In the genomic region with DNA sequence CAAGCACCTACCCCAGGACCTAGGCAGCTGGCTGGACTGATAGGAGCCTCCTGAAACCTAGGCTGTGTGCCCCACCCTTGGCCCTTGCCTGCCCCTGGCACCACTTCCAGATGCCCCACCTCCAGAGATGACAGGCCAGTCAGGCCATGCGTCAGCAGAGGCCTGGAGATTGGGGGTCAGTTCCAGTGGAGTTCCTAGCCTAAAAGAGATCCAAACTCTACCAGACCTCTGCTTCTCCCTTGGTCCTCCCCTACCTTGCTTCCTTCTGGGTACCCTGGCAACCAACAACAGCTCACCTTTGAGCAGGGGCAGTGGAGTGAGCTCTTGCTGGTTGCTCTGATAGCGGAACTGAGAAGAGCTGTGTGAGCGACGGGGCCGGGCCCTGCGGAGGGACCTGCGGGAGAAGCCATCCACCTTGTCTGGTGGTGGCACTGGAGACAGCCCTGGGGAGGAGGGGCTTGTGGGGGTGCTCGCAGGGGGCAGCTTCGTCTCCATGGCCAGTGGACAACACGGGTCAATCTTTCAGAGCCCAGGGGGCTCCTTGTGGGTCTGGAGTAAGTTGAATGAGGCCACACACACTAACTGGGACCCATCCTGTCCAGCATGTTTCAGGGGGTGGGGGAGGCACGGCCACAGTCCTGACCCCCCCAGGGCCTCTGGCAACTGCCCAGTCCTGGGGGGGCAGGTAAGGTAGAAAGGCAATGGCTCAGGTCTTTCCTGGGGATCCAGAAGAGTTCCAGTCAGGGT, we compare ENCODE assay signal across 8 mouse cellular contexts. TPM values are rescaled to one million over a fixed set of nuclear protein-coding genes. Genes with fewer than 3 reads are reported as not detected.
DNase-seq lines count a peak whose midpoint lies in the region; ATAC-seq lines count a peak whose summit lies in the region.

No protein-coding gene starts in this region.

- H3K9ac ChIP-seq in embryonic facial prominence, embryonic 15.5 days = 0 out of 2 replicates have a peak overlapping the region, but pooled peaks have one; percentile 73
- peak overlapping the region; percentile 80 for H3K9ac ChIP-seq in hindbrain, embryonic 16.5 days (ENCODE audit: low read depth, low read length)

- peaks cover 17% of the 10 kb centered on the region for H3K4me1 ChIP-seq in embryonic facial prominence, embryonic 15.5 days
- H3K4me1 ChIP-seq in hindbrain, embryonic 16.5 days (ENCODE audit: control insufficient read depth, insufficient read depth, low read depth, low read length) = peaks cover 16% of the 10 kb centered on the region

- DNase-seq in lung, adult 18-20 months = peak; percentile 57 to 63
- no peak for DNase-seq in lung, postnatal 25 days (ENCODE audit: low spot score)
- DNase-seq in thymus, postnatal 0 days (ENCODE audit: low spot score) = no peak
- DNase-seq in thymus, postnatal 25 days = no peak
- DNase-seq in frontal cortex, adult 2 months (ENCODE audit: extremely low spot score in 1 of 2, low spot score in 1 of 2) = no peak

- ATAC-seq in embryonic facial prominence, embryonic 15.5 days (ENCODE audit: insufficient number of reproducible peaks, low FRiP score, low TSS enrichment, low read depth) = no peak
- no peak for ATAC-seq in hindbrain, embryonic 16.5 days

- H3K79me2 ChIP-seq in macrophage (ENCODE audit: inconsistent target) = no peaks in the 10 kb centered on the region

- peaks cover 39% of the 10 kb centered on the region for H3K36me3 ChIP-seq in embryonic facial prominence, embryonic 15.5 days
- H3K36me3 ChIP-seq in hindbrain, embryonic 16.5 days (ENCODE audit: control insufficient read depth, insufficient read depth, low read length) = peaks cover 22% of the 10 kb centered on the region
- H3K36me3 ChIP-seq in macrophage (ENCODE audit: inconsistent target) = peaks cover 28% of the 10 kb centered on the region; the same call in 1 of the 2 replicates

- WGBS in embryonic facial prominence, embryonic 15.5 days = 68% methylated on average over 11 of the region's 11 CpGs
- WGBS in hindbrain, embryonic 16.5 days = 69% methylated on average over 10 of the region's 11 CpGs
- 92% methylated on average over 10 of the region's 11 CpGs for WGBS in macrophage (ENCODE audit: missing documents)

- H3K9me3 ChIP-seq in embryonic facial prominence, embryonic 15.5 days (replicated peaks) = no peaks in the 10 kb centered on the region
- H3K9me3 ChIP-seq in hindbrain, embryonic 16.5 days (ENCODE audit: control insufficient read depth, low read length) = no peaks in the 10 kb centered on the region

- H3K4me2 ChIP-seq in embryonic facial prominence, embryonic 15.5 days (replicated peaks) = peak overlapping the region; percentile 83
- H3K4me2 ChIP-seq in hindbrain, embryonic 16.5 days (ENCODE audit: low read length) = peak overlapping the region; percentile 78

- no peak overlapping the region for H3K27ac ChIP-seq in embryonic facial prominence, embryonic 15.5 days (replicated peaks)
- no peak overlapping the region for H3K27ac ChIP-seq in hindbrain, embryonic 16.5 days (ENCODE audit: low read depth, low read length)
- H3K27ac ChIP-seq in macrophage = no peak overlapping the region

- peak overlapping the region; percentile 82 for H3K4me3 ChIP-seq in embryonic facial prominence, embryonic 15.5 days (replicated peaks)
- H3K4me3 ChIP-seq in hindbrain, embryonic 16.5 days (ENCODE audit: low read length) = peak overlapping the region; percentile 61
- H3K4me3 ChIP-seq in macrophage (ENCODE audit: inconsistent target) = peak overlapping the region; percentile 57

- no peaks in the 10 kb centered on the region for H3K27me3 ChIP-seq in embryonic facial prominence, embryonic 15.5 days
- no peaks in the 10 kb centered on the region for H3K27me3 ChIP-seq in hindbrain, embryonic 16.5 days (replicated peaks; ENCODE audit: control insufficient read depth, insufficient read depth, low read length)

RNA-seq across cellular contexts. Expression of a gene that starts 1.2 kb away (rescaled TPM):
- polyA plus RNA-seq in embryonic facial prominence, embryonic 15.5 days (2015; fragmentation: Nextera tagmentation; extraction: Ambion mirVana) = 39.2 and 39.7 TPM in 2 replicates
- polyA plus RNA-seq in hindbrain, embryonic 16.5 days (2015; fragmentation: Nextera tagmentation; extraction: Ambion mirVana) = 161 and 167 TPM in 2 replicates
- 10 to 100 TPM; 11.5 to 64.1 (median 27.1) TPM for total RNA-seq in macrophage (2018; cell fraction: chromatin; rRNA removed)
- 10 to 100 TPM; 12.1 to 21.9 (median 17.3) TPM for total RNA-seq in macrophage (2018; cell fraction: cytosol; rRNA removed)
- 10 to 100 TPM in 25 of 26 experiments, 1 to 10 TPM in 1; 9.2 to 51.7 (median 18.5) TPM for total RNA-seq in macrophage (2018; cell fraction: nucleus; rRNA removed)
- 11.2 to 16.0 TPM (median 14.6 TPM) in 3 replicates for polyA plus RNA-seq in macrophage (2018)
- 8.9 TPM in 2 replicates for polyA plus RNA-seq in thymus, postnatal 0 days (2015; fragmentation: Nextera tagmentation; extraction: Ambion mirVana)
- polyA plus RNA-seq in frontal cortex, adult 2 months (2012; rRNA removed) = 137 and 141 TPM in 2 replicates

RNA-seq across cellular contexts. Expression of a gene that starts 7.0 kb away (rescaled TPM):
- polyA plus RNA-seq in embryonic facial prominence, embryonic 15.5 days (2015; fragmentation: Nextera tagmentation; extraction: Ambion mirVana) = 10.3 and 11.0 TPM in 2 replicates
- 11.7 and 16.7 TPM in 2 replicates for polyA plus RNA-seq in hindbrain, embryonic 16.5 days (2015; fragmentation: Nextera tagmentation; extraction: Ambion mirVana)
- total RNA-seq in macrophage (2018; cell fraction: chromatin; rRNA removed) = 100 to 1,000 TPM in 4 of 26 experiments, 10 to 100 TPM in 22; 17.5 to 129 (median 52.1) TPM
- 10 to 100 TPM in 23 of 26 experiments, 1 to 10 TPM in 3; 8.3 to 21.6 (median 12.5) TPM for total RNA-seq in macrophage (2018; cell fraction: cytosol; rRNA removed)
- total RNA-seq in macrophage (2018; cell fraction: nucleus; rRNA removed) = 10 to 100 TPM; 14.1 to 89.1 (median 25.2) TPM
- polyA plus RNA-seq in macrophage (2018) = 8.9 to 17.0 TPM (median 9.9 TPM) in 3 replicates
- 5.6 and 6.5 TPM in 2 replicates for polyA plus RNA-seq in thymus, postnatal 0 days (2015; fragmentation: Nextera tagmentation; extraction: Ambion mirVana)
- polyA plus RNA-seq in frontal cortex, adult 2 months (2012; rRNA removed) = 29.3 and 31.2 TPM in 2 replicates

RNA-seq across cellular contexts. Expression of a gene that starts 8.3 kb away (rescaled TPM):
- 2.5 and 3.3 TPM in 2 replicates for polyA plus RNA-seq in embryonic facial prominence, embryonic 15.5 days (2015; fragmentation: Nextera tagmentation; extraction: Ambion mirVana)
- polyA plus RNA-seq in hindbrain, embryonic 16.5 days (2015; fragmentation: Nextera tagmentation; extraction: Ambion mirVana) = not detected in 2 replicates
- 1 to 10 TPM in 8 of 26 experiments, under 1 TPM in 1, not detected in 17; 0.97 to 2.7 (median 1.6) TPM for total RNA-seq in macrophage (2018; cell fraction: chromatin; rRNA removed)
- not detected for total RNA-seq in macrophage (2018; cell fraction: cytosol; rRNA removed)
- 1 to 10 TPM in 7 of 26 experiments, under 1 TPM in 1, not detected in 18; 0.82 to 2.5 (median 1.7) TPM for total RNA-seq in macrophage (2018; cell fraction: nucleus; rRNA removed)
- not detected in 3 replicates for polyA plus RNA-seq in macrophage (2018)
- polyA plus RNA-seq in thymus, postnatal 0 days (2015; fragmentation: Nextera tagmentation; extraction: Ambion mirVana) = 3.6 and 4.0 TPM in 2 replicates
- not detected in 2 replicates for polyA plus RNA-seq in frontal cortex, adult 2 months (2012; rRNA removed)

RNA-seq across cellular contexts. Expression of a gene that starts 42.0 kb away (rescaled TPM):
- 77.2 and 83.5 TPM in 2 replicates for polyA plus RNA-seq in embryonic facial prominence, embryonic 15.5 days (2015; fragmentation: Nextera tagmentation; extraction: Ambion mirVana)
- polyA plus RNA-seq in hindbrain, embryonic 16.5 days (2015; fragmentation: Nextera tagmentation; extraction: Ambion mirVana) = 105 and 113 TPM in 2 replicates
- total RNA-seq in macrophage (2018; cell fraction: chromatin; rRNA removed) = 1,000 to 10,000 TPM in 4 of 26 experiments, 100 to 1,000 TPM in 20, 10 to 100 TPM in 2; 36.6 to 1,396 (median 780) TPM
- total RNA-seq in macrophage (2018; cell fraction: cytosol; rRNA removed) = 100 to 1,000 TPM in 20 of 26 experiments, 10 to 100 TPM in 6; 47.9 to 723 (median 253) TPM
- 1,000 to 10,000 TPM in 5 of 26 experiments, 100 to 1,000 TPM in 20, 10 to 100 TPM in 1; 56.7 to 1,172 (median 683) TPM for total RNA-seq in macrophage (2018; cell fraction: nucleus; rRNA removed)
- 42.9 to 146 TPM (median 81.6 TPM) in 3 replicates for polyA plus RNA-seq in macrophage (2018)
- 29.5 and 29.9 TPM in 2 replicates for polyA plus RNA-seq in thymus, postnatal 0 days (2015; fragmentation: Nextera tagmentation; extraction: Ambion mirVana)
- 48.4 and 49.3 TPM in 2 replicates for polyA plus RNA-seq in frontal cortex, adult 2 months (2012; rRNA removed)

RNA-seq across cellular contexts. Expression of a gene that starts 50.3 kb away (rescaled TPM):
- polyA plus RNA-seq in embryonic facial prominence, embryonic 15.5 days (2015; fragmentation: Nextera tagmentation; extraction: Ambion mirVana) = 0.11 and 0.13 TPM in 2 replicates
- 0.10 TPM in 1 of 2 replicates, not detected in the other for polyA plus RNA-seq in hindbrain, embryonic 16.5 days (2015; fragmentation: Nextera tagmentation; extraction: Ambion mirVana)
- total RNA-seq in macrophage (2018; cell fraction: chromatin; rRNA removed) = 10 to 100 TPM in 3 of 26 experiments, 1 to 10 TPM in 12, under 1 TPM in 6, not detected in 5; 0.55 to 11.3 (median 5.0) TPM
- 1 to 10 TPM in 11 of 26 experiments, under 1 TPM in 8, not detected in 7; 0.09 to 2.2 (median 1.1) TPM for total RNA-seq in macrophage (2018; cell fraction: cytosol; rRNA removed)
- total RNA-seq in macrophage (2018; cell fraction: nucleus; rRNA removed) = 1 to 10 TPM in 15 of 26 experiments, under 1 TPM in 5, not detected in 6; 0.35 to 8.7 (median 5.0) TPM
- polyA plus RNA-seq in macrophage (2018) = 0.11 TPM in 1 of 3 replicates, not detected in the others
- polyA plus RNA-seq in thymus, postnatal 0 days (2015; fragmentation: Nextera tagmentation; extraction: Ambion mirVana) = 0.47 and 0.50 TPM in 2 replicates
- 0.14 TPM in 1 of 2 replicates, not detected in the other for polyA plus RNA-seq in frontal cortex, adult 2 months (2012; rRNA removed)

Comparison
In these comparisons a context has a peak if more than half of its experiments do, and no peak if none do; other contexts are left out.
1. DNase-seq: peak in lung, adult 18-20 months (2 of 2); none in lung, postnatal 25 days (single experiment), thymus, postnatal 0 days (single experiment), thymus, postnatal 25 days (single experiment) and frontal cortex, adult 2 months (0 of 2).
2. Peak in every context shown above with its lines, with median percentiles within 50 percentile points of each other: H3K4me3 ChIP-seq.